Mouse (Mus musculus) lung, postnatal 25 days (tissue): Measurements from ENCODE around the gene Naa80.

Source experiments
- DNase-seq: peaks from one replicate; pipeline ENCODE4 v3.0.0; 2022; ENCODE audit warnings: low spot score

Gene Naa80

DNA sequence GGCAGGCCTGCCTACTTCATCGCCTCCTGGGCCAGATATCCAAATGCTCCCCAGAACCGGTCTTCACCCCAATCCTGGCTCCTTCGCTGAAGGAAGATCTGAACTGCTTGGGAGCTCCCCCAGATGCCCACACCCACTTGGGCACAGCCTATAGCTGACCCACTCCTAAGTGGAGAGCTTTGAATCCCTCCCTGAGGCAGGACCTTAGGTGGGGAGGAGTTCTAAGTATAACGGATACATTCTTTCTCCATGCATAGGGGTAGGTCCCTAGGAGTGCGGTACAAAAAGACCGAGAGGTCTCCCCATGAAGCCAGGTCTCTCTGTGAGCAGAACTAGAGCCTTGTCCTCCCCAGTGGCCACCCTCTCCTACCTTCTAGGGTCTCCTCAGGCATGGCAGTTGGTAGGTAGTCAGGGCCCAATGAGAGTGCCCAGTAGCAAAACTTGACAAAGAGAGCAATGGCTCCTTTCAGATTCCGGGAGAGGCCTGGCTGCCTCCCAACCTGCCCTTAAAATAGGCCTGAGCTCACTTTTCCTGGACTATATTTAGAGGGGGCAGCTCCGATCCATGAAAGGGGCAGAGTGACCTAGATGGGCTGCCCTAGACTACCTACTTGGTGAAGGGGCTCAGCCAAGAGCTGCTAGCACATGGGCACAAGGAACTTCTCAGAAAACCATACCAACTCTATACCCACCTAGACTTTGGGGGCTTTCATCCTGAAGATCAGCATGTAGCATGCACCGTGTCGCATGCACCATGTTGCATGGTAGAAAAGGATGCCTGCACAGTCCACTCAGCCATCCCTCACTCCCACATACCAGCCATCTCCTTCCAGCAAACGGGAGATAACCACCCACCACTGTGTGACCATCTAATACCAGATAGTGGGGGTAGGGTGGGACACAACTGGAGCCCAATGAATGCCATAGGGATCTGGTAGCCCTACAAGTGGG is 18.2 kb downstream of the Naa80 start:
- DNase-seq: no peak

- DNase-seq: no peak
Observed at GRCm38 (mm10) chr9:107598385-107598784, 19.7 kb downstream of the Naa80 start.

- no peak for DNase-seq
Observed at GRCm38 (mm10) chr9:107599433-107599832, 20.7 kb downstream of the Naa80 start.

DNA sequence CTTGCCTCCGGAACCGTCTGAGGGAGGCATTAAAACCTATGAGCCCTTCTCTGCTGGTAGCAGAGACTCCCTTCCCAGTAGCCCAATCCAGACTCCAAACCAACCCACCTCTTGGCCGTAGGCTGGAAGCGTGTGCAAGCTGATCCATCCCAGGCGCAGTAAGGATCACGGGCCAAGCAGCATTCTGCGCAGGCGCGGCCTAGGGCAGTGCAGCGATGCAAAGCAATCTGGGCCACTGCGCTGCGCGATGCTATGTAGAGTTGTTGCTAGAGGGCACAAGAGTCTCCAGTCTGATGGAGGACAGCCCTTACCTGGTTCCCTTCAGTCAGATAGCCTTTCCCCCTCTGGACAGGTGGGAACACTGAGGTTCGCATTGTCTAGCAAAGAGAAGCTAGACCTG is 21.2 kb downstream of the Naa80 start:
- no peak for DNase-seq

DNA sequence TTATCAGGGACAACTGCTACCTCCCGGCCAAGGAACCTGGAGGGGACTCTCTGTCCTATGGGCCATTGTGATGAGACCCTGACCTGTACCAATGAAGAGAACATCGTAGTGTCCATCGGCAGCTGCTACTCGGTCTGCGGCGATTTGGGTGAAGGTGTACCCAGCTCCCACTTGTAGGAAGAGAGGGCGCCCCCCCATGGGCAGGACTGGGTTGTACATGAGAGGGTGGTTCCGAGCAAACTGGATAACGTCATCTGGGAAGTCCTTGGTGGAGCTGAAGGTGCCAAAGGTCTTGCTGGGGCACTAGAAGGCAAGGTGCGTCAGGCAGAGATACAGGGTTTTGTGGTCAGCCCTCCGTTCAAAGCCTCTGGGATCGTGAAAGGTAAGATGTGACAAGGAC is 22.1 kb downstream of the Naa80 start:
- no peak for DNase-seq

- no peak for DNase-seq
Observed at GRCm38 (mm10) chr9:107601275-107601674, 22.6 kb downstream of the Naa80 start.

DNA sequence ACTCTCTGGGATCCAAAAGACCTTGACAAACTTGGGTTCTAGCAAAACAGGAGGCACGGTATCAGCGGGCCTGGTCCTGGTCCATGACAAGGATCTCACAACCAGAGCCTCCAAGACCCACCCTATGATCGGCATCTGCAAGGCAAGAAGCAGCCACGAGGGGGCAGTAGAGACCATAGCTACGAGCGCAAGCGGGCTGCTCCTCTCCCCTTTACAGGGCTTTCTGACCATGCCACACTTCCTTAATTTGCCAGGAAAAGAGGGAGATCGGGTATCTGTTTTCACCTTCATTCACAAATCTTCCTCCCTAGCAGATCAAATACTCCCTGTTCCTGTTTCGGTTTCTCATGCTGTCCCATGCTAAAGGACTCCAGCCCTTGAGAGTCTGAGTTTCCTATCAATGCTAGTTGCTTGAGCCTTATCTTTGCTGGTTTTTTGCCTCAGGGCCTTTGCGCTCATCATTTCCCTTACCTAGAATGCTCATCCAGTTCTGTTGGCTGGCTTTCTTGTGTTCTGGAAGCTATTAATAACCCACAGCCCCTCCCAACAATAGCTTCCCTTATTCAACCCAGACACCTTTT is 23.5 kb downstream of the Naa80 start:
- DNase-seq: peak; percentile 93

DNA sequence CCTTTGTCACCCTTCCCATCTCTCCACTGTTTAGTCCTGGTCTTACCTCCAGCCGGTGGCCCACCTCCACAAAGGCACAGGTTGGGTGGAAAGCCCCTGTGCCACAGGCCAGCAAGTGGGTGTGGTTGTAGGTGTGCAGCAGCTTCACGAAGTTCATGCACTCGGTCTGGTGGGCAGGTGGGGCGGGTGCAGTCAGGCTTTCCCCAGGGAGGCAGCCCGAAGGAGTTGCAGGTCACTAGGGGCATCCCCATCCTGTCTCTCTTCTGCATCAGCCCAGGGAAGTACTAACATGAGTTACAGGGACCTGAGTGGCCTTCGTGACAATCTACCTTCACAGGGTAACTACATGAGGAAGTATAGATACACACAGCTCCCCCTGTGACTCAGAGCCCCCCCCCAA is 24.6 kb downstream of the Naa80 start:
- DNase-seq: no peak

GRCm38 (mm10) chr9:107605041-107605661 is 26.5 kb downstream of the Naa80 start:
- no peak for DNase-seq

- DNase-seq: no peak
Observed at GRCm38 (mm10) chr9:107606591-107606990, 27.9 kb downstream of the Naa80 start.

GRCm38 (mm10) chr9:107607036-107607435 is 28.3 kb downstream of the Naa80 start:
- no peak for DNase-seq

- no peak for DNase-seq
Observed at GRCm38 (mm10) chr9:107607653-107608245, 29.1 kb downstream of the Naa80 start.

- no peak for DNase-seq
Observed at GRCm38 (mm10) chr9:107608741-107609432, 30.2 kb downstream of the Naa80 start, which contains the start of gene Sema3b. Gene Sema3b (minus strand): TSS chr9:107609229.

GRCm38 (mm10) chr9:107609433-107609830 is 30.7 kb downstream of the Naa80 start:
- DNase-seq: no peak

- no peak for DNase-seq
Observed at GRCm38 (mm10) chr9:107611456-107612190, 32.9 kb downstream of the Naa80 start.

DNA sequence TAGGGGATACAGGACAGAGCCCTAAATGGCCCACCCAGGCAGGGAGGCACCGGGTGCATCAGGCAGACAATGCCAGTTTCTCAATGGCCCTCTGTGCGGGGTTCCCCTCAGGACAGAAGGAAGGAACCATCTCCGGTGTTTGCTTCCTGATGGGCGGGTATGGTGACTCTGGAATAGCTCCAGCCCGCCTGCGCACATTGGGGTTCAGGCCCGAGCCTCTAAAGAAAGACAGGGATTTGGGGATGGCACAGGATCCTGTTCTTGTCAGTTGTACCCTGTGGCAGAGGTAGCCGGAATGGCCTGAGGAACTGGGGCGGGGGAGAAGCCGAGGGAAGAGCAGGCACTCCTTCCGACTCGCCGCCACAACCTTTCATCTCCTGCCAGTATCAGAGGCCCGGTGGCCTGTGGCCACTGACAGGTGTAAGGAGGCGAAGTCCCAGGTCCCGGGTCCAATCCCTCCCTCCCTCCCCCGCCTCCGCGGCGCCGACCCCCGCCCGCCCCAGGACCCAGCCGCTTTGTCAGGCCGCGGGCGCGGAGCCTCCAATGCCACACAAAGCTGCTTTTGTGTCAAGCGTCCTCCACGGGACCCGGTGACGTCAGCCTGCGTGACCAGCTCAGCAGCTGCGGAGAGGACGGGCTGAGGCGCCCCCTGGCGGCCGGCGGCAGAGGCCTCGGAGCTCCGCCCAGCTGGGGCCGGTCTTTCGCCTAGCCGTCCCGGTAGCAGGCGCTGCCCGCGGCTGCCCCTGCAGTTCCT is 33.7 kb downstream of the Naa80 start:
- peak; percentile 99 for DNase-seq

DNA sequence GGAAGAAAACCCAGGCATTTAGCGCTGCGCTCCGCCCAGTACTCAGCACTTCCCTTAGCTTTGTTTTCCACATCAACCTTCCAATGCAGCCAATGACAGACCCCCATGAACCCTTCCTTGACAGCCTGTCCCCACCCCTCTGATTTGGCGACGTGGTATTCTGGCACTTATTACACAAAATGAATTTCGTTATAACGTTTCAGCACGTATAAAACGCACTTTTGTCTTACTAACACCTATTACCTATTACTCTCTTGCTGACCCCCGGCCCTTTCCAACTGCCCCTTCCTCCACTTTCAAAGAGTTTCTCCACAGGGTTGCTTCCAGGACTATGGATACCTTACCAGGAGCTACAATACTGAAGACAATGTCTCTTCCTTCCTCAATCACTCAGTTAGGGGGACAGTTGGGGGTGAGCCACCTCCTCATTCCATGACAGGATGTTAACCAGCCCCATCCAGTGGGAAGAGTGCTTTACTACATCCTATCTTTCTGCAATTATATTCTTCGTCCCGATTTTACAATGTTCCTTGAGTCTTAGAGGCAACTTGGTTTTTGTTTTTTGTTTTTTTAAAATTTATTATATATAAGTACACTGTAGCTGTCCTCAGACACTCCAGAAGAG is 34.4 kb downstream of the Naa80 start:
- DNase-seq: no peak

GRCm38 (mm10) chr9:107615035-107615434 is 36.3 kb downstream of the Naa80 start:
- no peak for DNase-seq

- DNase-seq: no peak
Observed at GRCm38 (mm10) chr9:107617461-107617860, 38.8 kb downstream of the Naa80 start.

GRCm38 (mm10) chr9:107618098-107618497 is 39.4 kb downstream of the Naa80 start:
- DNase-seq: no peak
